Mouse (Mus musculus) gastrocnemius, postnatal 10 days (tissue): Measurements from ENCODE around the gene Asf1b. TPM values are rescaled to one million over a fixed set of nuclear protein-coding genes. Genes with fewer than 3 reads are reported as not detected.

ENCODE experiments used
- DNase-seq: peaks from one replicate; pipeline ENCODE4 v3.0.0; 2021; ENCODE audit warnings: mixed read lengths
- long read RNA-seq, 2 experiments: library from polyadenylated mRNA; stranded (forward); transcript quantifications; one replicate each; pipeline ENCODE4 v2.0.0; 2021
- total RNA-seq, 2 experiments: library from RNA; stranded (reverse); gene quantifications; 2 replicates each; pipeline ENCODE4 v1.2.3; 2021

Gene Asf1b
- total RNA-seq: 1 to 10 TPM; 6.5 to 7.3 TPM
- long read RNA-seq, experiment 1, transcript Asf1b-201 (4 exons, 1,788 nt): major isoform, 11 of 13 reads
- long read RNA-seq, experiment 1, partial matches to known transcripts: 0 of 13 reads
- long read RNA-seq, experiment 1, other reads (novel, unspliced or antisense): 2 of 13 reads
- long read RNA-seq, experiment 2, transcript Asf1b-201 (4 exons, 1,788 nt): major isoform, 8 of 8 reads
- long read RNA-seq, experiment 2, partial matches to known transcripts: 0 of 8 reads
- long read RNA-seq, experiment 2, other reads (novel, unspliced or antisense): 0 of 8 reads

DNA sequence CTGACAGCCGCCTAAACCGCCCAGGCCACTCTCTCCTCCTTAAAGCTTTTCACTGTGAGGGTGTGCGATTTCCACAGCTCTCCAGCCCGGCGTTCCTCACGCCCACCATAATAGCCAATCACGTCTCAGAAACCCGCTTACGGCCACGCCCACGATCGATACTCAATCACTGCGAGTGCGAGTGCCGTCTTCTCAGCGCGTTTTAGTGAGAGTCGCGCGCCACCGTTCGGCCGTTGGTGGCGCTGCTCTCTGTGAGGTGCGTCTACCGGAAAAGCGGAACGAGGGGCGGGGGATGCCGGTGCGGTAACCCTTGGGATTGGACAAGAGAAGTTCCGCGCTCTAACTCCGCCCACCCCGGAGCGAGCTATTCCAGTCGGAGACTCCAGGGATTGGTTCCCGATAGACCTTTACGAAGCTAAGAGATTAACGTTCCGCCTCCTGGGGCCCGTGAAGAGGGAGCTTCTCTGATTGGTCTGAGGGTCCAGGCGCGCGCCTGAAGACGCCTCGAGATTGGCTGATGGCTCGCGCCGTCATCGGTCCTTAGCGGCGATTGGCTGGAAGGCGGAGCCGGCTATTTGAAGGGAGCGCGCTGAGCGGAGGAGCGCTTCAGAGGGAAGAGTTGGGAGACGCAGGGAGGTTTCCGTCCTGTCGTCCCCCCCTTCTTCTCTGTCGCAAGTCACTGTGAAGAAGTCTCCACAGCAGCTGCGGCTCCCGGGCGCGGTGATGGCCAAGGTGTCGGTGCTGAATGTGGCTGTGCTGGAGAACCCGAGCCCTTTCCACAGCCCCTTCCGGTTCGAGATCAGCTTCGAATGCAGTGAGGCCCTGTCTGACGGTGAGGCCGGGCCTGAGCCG is at the start of gene Asf1b, which contains the start of gene Gm10644:
Gene Asf1b (plus strand): TSS at position 402 of the 852 bp plus-strand sequence.
Gene Gm10644 (minus strand): TSS at position 100 of the 852 bp plus-strand sequence.
- peak; percentile 93 for DNase-seq

DNA sequence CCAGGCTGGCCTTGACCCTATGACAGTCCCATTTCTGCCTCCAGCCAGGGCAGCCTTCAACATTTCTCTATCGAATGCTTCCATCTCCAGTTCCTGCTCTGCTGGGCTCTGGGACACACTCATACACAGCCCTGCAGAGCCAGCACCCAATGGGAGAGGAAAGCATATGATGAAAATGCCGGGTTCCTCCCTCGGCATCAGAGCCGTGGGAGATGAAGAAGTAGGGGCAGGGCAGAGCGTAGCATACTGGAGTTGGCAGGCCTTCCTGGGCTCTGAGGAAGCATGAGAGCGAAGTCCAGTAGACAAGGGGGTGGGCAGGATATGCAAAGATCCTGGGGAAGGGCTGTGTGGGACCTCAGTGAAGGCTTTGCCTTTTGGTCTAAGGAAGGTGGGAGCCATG is 46.7 kb upstream of the Asf1b start:
- no peak for DNase-seq

GRCm38 (mm10) chr8:83909311-83909710 is 46.0 kb upstream of the Asf1b start:
- no peak for DNase-seq

GRCm38 (mm10) chr8:83911809-83912731 is 43.2 kb upstream of the Asf1b start:
- DNase-seq: no peak

GRCm38 (mm10) chr8:83914232-83914631 is 41.1 kb upstream of the Asf1b start:
- DNase-seq: no peak

DNA sequence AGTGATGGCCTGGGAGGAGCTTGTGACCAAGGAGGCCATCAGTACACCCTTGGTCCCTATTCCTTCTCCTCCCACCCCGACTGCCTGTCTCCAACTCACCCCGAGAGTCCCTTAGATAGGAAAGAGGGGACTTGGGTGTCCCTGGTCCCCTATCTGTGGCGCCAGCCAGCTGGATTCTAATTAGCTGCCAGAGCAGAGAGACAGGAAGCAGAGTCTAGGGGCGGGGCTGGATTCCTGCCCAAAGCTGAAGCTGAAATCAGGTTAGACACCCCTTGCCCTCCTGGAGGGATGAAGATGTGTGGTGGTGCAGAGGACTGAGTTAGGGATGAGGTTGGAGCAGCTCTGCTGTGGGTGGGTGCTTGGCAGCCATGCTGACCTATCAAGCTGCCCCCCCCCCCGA is 40.4 kb upstream of the Asf1b start:
- DNase-seq: no peak

DNA sequence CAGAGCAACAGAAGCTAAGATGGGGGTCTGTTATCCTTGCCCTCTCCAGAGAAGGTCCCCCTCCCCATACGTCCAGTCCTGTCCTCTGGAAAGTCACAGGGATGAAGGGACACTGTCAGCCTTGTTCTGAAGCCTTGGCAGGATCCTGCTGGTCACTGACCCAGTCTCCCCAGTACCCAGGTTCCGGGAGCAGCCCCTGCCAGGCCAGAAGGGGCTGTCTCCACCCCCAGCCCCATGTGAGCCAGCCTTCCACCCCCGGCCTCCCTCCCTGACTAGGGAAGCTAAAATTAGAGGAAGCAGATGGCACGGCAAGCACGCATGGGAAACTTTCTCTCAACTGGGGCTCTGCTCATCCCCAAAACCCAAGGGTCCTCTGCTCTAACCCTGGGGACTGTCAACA is 39.3 kb upstream of the Asf1b start:
- DNase-seq: no peak

DNA sequence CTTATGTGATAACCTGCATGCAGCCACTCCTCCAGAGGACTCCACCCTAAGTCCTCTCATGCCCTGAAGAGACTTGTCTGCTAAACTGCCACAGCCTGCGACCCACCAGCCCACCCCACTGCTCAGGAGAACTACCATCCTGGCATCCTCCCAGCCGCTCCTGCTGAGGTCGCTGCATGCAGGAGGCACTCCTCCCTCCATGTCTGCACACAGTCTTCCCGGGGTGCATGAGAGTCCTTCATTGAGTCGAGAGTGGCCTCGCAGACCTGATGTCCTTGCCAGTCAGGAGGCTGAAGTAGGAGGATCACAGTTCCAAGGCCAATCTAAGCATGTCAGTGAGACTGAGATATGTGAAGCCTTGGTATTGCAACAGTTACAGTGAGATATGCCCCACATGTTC is 37.7 kb upstream of the Asf1b start:
- DNase-seq: no peak

DNA sequence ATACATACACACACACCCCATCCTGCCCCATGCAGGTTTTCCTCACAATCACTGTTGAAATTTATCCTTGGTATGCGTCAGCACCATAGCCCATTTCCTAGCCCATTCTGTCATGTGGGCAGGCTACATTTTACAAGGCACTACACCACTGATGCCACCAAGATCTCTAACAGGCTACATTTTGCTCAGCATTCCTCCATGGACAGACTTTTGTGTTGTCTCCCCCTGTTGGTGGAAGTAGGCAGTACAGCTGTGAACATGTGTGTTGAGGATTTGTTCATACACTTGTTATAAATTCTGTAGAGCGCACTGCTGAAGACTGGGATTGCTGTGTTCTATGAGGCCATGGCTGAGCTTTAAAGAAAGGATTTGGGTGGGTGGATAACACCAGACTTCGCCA is 33.7 kb upstream of the Asf1b start:
- peak; percentile 83 for DNase-seq

DNA sequence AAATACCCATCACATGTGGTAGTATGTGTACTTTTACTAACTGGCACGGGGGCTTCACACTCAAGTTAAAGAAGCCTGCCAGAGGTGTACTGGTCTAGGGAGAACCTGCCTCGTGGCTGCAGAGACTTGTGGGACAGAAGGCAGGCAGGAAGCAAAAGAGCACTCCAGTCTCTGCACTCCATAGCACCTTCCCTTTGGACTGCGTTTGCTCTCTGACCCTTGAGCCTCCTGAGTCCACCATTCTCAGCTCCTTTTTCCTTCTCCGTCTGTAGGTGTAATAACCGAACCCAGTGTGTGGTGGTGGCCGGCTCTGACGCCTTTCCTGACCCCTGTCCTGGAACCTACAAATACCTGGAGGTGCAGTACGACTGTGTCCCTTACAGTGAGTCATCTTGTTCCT is 32.6 kb upstream of the Asf1b start:
- no peak for DNase-seq

DNA sequence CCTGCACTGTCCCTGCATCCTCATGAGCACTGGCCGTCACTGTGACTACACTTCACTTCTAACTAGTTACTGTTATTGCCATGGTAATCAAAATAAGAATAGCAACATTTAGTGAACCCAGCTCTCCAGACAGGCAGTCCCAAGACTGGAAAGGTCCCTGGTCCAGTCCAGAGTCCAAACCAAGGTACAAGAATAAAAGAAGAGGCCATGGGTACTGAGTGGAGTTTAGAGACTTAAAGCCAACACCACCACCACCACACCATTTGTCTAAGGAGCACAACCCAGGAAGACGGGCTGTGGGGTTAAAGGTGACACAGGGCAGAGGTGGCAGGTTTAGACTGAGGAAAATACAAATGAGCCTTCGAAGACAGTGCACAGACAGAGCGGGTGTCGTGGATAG is 30.7 kb upstream of the Asf1b start:
- DNase-seq: no peak

DNA sequence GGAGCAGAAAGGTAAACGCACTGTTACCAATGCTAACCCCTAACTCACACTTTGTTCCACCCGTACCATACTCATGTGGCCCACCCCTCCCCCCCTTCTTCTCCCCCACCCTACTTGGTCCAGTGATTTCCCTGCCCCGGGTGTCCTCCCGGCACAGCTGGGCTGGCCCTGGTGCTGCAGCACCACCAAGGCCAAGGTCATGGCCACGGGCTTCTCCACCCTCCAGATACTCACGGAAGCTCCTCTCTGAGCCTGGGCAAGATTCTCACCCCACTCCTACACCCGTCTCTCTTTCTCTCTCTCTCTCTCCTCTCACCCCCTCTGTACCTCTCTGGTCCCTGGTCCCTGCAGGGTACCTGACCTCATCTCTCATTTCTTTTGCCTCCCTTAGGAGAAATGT is 29.0 kb upstream of the Asf1b start:
- no peak for DNase-seq

GRCm38 (mm10) chr8:83934222-83934621 is 21.1 kb upstream of the Asf1b start:
- DNase-seq: no peak

GRCm38 (mm10) chr8:83934994-83935393 is 20.3 kb upstream of the Asf1b start:
- DNase-seq: no peak

DNA sequence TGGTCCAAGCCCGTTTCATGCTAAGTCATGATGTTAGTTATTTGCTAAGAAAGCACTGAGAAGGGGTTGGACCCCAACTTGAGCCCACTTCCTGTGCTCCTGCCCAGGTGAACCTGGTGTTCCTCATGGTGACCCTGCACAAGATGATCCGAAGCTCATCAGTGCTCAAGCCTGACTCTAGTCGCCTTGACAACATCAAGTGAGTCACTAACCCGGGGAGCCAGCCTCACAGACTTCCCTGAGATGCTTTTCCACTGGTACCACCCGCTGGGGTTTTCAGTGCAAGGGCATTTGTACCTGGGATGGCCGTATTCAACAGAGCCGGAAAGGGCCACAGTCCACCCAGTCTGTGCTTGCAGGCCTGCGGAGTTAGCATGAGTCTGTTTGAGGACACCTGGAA is 19.9 kb upstream of the Asf1b start:
- no peak for DNase-seq

GRCm38 (mm10) chr8:83937645-83938044 is 17.7 kb upstream of the Asf1b start:
- DNase-seq: no peak

GRCm38 (mm10) chr8:83938330-83938729 is 17.0 kb upstream of the Asf1b start:
- DNase-seq: no peak

DNA sequence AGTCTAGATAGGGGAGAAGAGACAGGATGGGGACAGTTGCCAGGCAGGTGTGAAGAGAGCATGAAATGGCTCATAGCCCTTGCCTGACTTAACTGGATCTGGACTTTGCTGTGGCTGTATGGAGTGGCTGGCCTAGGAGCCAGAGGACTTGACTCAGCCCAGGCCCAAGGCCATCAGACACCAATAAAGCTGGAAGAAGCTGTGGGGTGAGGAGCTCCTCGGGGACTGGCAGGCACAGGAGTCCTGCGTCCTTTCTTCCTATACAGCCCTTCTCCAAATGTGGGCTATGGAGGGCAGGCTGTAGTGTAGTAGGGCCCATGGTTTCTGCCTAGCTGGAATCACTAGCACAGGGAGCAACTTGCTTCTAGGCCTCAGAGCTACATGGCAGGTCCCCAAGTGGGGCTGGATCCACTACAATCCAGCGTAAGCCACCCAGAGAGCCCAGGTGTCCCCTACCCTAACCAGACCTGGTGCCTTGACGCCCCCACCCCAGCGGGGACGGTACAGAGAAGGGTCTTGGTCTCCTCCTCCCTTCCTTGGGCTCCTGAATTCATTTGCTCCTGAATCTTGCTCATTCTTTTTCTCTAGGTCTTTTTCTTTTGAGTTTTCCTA is 14.1 kb upstream of the Asf1b start:
- no peak for DNase-seq

DNA sequence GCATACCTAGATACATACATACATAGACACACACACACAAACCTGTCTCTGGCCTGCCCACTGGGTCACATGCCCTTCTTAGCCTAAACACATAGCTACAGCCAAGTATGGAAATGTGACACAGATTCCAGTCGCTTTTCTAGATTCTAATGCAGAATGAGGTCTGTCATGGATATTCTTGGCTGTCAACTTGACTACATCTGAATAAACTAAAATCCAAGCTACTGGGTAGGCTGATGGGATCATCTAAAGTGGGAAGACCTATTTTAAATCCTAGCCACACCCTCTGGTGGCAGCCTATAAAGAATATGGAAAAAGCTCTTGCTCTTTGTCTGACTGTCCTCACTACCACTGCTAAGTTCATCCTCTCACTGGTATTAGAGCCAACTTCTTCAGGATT is 12.9 kb upstream of the Asf1b start:
- no peak for DNase-seq

DNA sequence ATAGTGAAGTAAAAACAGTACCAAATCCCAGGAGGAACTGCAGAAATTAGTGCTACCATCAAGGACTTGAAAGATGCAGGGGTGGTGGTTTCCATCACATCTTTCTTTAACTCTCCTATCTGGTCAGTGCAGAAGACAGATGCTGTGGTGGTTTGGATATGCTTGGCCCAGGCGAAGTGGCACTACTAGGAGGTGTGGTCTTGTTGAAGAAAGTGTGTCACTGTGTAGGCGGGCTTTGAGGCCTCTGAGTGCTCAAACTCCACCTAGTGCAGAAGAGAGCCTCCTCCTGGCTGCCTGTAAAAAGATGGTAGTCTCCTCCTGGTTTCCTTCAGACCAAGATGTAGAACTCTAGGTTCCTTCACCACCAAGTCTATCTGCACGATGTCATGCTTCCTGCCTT is 9.8 kb upstream of the Asf1b start:
- DNase-seq: no peak

GRCm38 (mm10) chr8:83954749-83955105 is 580 bp upstream of the Asf1b start:
- no peak for DNase-seq

DNA sequence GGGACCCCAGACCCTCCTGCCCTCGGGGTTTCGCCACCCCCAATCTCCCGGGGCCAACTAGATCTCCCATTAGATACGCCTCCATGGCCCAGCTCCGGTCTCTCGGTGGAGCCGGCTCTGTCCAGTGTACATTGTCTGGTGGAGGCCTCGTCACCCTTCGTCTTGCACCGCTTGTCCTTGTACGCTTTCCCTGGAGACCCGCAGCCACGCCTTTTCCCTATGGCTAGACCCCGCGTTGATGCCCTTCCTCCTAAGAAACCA is 581 bp downstream of the Asf1b start:
- no peak for DNase-seq

GRCm38 (mm10) chr8:83956789-83957188 is 1.5 kb downstream of the Asf1b start:
- no peak for DNase-seq
